In the genomic region with DNA sequence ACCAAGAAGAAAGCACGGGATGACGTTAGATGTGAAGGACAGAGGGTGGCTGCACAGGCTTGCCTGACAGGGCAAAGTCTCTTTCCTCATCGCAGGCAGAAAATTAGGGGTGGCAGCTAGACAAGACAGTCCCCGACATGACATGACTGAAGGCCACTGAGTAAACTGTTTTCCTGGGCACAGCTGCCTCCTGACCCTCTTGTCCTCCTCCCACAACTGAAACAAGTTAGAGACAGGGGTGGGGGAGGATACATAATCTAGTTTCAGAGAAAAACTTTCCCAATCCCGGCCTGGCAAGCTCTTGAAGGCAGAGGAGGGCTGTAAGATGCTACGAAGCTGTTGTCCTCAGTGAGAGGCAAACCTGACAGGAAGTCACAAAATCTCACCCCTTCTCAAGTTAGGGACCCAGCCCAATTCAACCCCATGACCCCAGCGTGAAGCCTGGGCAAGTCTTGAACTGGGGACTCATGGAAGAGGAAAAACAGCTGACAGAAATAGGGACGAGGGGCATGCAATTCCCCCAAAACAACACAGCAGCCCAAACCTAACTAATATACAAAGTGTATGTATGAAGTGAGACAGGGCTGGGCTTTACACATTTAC, we compare ENCODE assay signal across 8 mouse cellular contexts. TPM values are rescaled to one million over a fixed set of nuclear protein-coding genes. Genes with fewer than 3 reads are reported as not detected.
DNase-seq lines count a peak whose midpoint lies in the region; ATAC-seq lines count a peak whose summit lies in the region.

No protein-coding gene starts in this region.

- H3K4me3 ChIP-seq in heart, embryonic 11.5 days (ENCODE audit: low read depth, low read length): peak overlapping the region; percentile 72
- H3K4me3 ChIP-seq in embryonic facial prominence, embryonic 12.5 days: peak overlapping the region; percentile 85
- peak overlapping the region; percentile 75 for H3K4me3 ChIP-seq in intestine, embryonic 14.5 days (ENCODE audit: low read depth, low read length)
- H3K4me3 ChIP-seq in midbrain, embryonic 15.5 days: peak overlapping the region; percentile 91

- H3K4me2 ChIP-seq in heart, embryonic 11.5 days: peak overlapping the region; percentile 97
- peak overlapping the region; percentile 81 for H3K4me2 ChIP-seq in embryonic facial prominence, embryonic 12.5 days (replicated peaks)
- peak overlapping the region; percentile 64 for H3K4me2 ChIP-seq in intestine, embryonic 14.5 days (ENCODE audit: low read length)
- peak overlapping the region; percentile 96 for H3K4me2 ChIP-seq in midbrain, embryonic 15.5 days

- H3K27me3 ChIP-seq in heart, embryonic 11.5 days (ENCODE audit: control insufficient read depth, insufficient read depth, low read length): no peaks in the 10 kb centered on the region
- H3K27me3 ChIP-seq in embryonic facial prominence, embryonic 12.5 days: no peaks in the 10 kb centered on the region
- no peaks in the 10 kb centered on the region for H3K27me3 ChIP-seq in intestine, embryonic 14.5 days (replicated peaks; ENCODE audit: control insufficient read depth, insufficient read depth, low read length)
- no peaks in the 10 kb centered on the region for H3K27me3 ChIP-seq in midbrain, embryonic 15.5 days (replicated peaks)

- H3K9ac ChIP-seq in heart, embryonic 11.5 days (ENCODE audit: low read depth, low read length): peak overlapping the region; percentile 76
- peak overlapping the region; percentile 90 for H3K9ac ChIP-seq in embryonic facial prominence, embryonic 12.5 days
- H3K9ac ChIP-seq in intestine, embryonic 14.5 days (ENCODE audit: low read length): peak overlapping the region; percentile 84
- H3K9ac ChIP-seq in midbrain, embryonic 15.5 days: peak overlapping the region; percentile 96

- DNase-seq in heart, postnatal 36 days: no peak
- no peak for DNase-seq in intestine, embryonic 14.5 days (ENCODE audit: low spot score)
- DNase-seq in left cerebral cortex, adult 9 months (ENCODE audit: low spot score in 2 of 2): no peak
- no peak for DNase-seq in gastrocnemius, postnatal 4 days (ENCODE audit: low spot score in 2 of 2)
- no peak for DNase-seq in testis, postnatal 10 days (ENCODE audit: low spot score)

- H3K9me3 ChIP-seq in heart, embryonic 11.5 days (replicated peaks; ENCODE audit: control insufficient read depth, low read length): no peaks in the 10 kb centered on the region
- no peaks in the 10 kb centered on the region for H3K9me3 ChIP-seq in embryonic facial prominence, embryonic 12.5 days
- H3K9me3 ChIP-seq in intestine, embryonic 14.5 days (ENCODE audit: control insufficient read depth, low read length): no peaks in the 10 kb centered on the region
- no peaks in the 10 kb centered on the region for H3K9me3 ChIP-seq in midbrain, embryonic 15.5 days

- intact Hi-C loops in heart, postnatal 36 days (cut with DNase I): no loop called here

- peaks cover 53% of the 10 kb centered on the region for H3K4me1 ChIP-seq in heart, embryonic 11.5 days (ENCODE audit: control insufficient read depth, insufficient read depth, low read length)
- H3K4me1 ChIP-seq in embryonic facial prominence, embryonic 12.5 days: peaks cover 58% of the 10 kb centered on the region
- H3K4me1 ChIP-seq in intestine, embryonic 14.5 days (replicated peaks; ENCODE audit: control insufficient read depth, insufficient read depth, low read length): peaks cover 56% of the 10 kb centered on the region
- peaks cover 65% of the 10 kb centered on the region for H3K4me1 ChIP-seq in midbrain, embryonic 15.5 days

- H3K27ac ChIP-seq in heart, embryonic 11.5 days (ENCODE audit: low read depth, low read length): no peak overlapping the region
- H3K27ac ChIP-seq in embryonic facial prominence, embryonic 12.5 days: peak overlapping the region; percentile 98
- peak overlapping the region; percentile 97; the same call in 1 of the 2 replicates for H3K27ac ChIP-seq in intestine, embryonic 14.5 days (ENCODE audit: low read depth)
- H3K27ac ChIP-seq in midbrain, embryonic 15.5 days: peak overlapping the region; percentile 88; the same call in 1 of the 2 replicates

- WGBS in heart, embryonic 11.5 days (ENCODE audit: insufficient replicate concordance): 27% methylated on average over 8 of the region's 8 CpGs
- WGBS in embryonic facial prominence, embryonic 12.5 days: 19% methylated on average over 8 of the region's 8 CpGs
- 31% methylated on average over 8 of the region's 8 CpGs for WGBS in intestine, embryonic 14.5 days
- 20% methylated on average over 8 of the region's 8 CpGs for WGBS in midbrain, embryonic 15.5 days

- H3K36me3 ChIP-seq in heart, embryonic 11.5 days (ENCODE audit: control insufficient read depth, insufficient read depth, low read length): no peaks in the 10 kb centered on the region
- H3K36me3 ChIP-seq in embryonic facial prominence, embryonic 12.5 days: no peaks in the 10 kb centered on the region; the same call in 1 of the 2 replicates
- H3K36me3 ChIP-seq in intestine, embryonic 14.5 days (ENCODE audit: control insufficient read depth, insufficient read depth, low read length): 0 out of 2 replicates have a peak, but pooled peaks cover 4% of the 10 kb centered on the region
- H3K36me3 ChIP-seq in midbrain, embryonic 15.5 days (replicated peaks): no peaks in the 10 kb centered on the region

- ATAC-seq in heart, embryonic 11.5 days (replicated peaks; ENCODE audit: insufficient number of reproducible peaks, low FRiP score, low TSS enrichment): no peak
- no peak for ATAC-seq in embryonic facial prominence, embryonic 12.5 days (ENCODE audit: insufficient number of reproducible peaks, insufficient read depth, low FRiP score, low TSS enrichment)
- ATAC-seq in intestine, embryonic 14.5 days (replicated peaks; ENCODE audit: low FRiP score, low TSS enrichment, low read depth): no peak
- no peak for ATAC-seq in midbrain, embryonic 15.5 days (replicated peaks)

RNA-seq across cellular contexts. Expression of a gene that starts 1.7 kb away (rescaled TPM):
- polyA plus RNA-seq in heart, embryonic 11.5 days (2014; fragmentation: Nextera tagmentation; extraction: Ambion mirVana): 32.8 and 34.6 TPM in 2 replicates
- total RNA-seq in heart, postnatal 36 days (2021): 10 to 100 TPM; 73.4 to 88.6 TPM
- polyA plus RNA-seq in embryonic facial prominence, embryonic 12.5 days (2016; fragmentation: Nextera tagmentation; extraction: Ambion mirVana): 115 TPM in 2 replicates
- polyA plus RNA-seq in intestine, embryonic 14.5 days (2014; fragmentation: Nextera tagmentation; extraction: Ambion mirVana): 92.1 and 96.6 TPM in 2 replicates
- polyA plus RNA-seq in midbrain, embryonic 15.5 days (2015; fragmentation: Nextera tagmentation; extraction: Ambion mirVana): 117 and 119 TPM in 2 replicates
- 100 to 1,000 TPM; 184 to 193 TPM for total RNA-seq in gastrocnemius, postnatal 4 days (2021)

RNA-seq across cellular contexts. Expression of a gene that starts 23.6 kb away (rescaled TPM):
- polyA plus RNA-seq in heart, embryonic 11.5 days (2014; fragmentation: Nextera tagmentation; extraction: Ambion mirVana): 21.0 and 27.1 TPM in 2 replicates
- total RNA-seq in heart, postnatal 36 days (2021): 10 to 100 TPM; 42.3 to 46.0 TPM
- polyA plus RNA-seq in embryonic facial prominence, embryonic 12.5 days (2016; fragmentation: Nextera tagmentation; extraction: Ambion mirVana): 13.0 and 13.3 TPM in 2 replicates
- polyA plus RNA-seq in intestine, embryonic 14.5 days (2014; fragmentation: Nextera tagmentation; extraction: Ambion mirVana): 28.5 and 29.4 TPM in 2 replicates
- 5.8 and 5.9 TPM in 2 replicates for polyA plus RNA-seq in midbrain, embryonic 15.5 days (2015; fragmentation: Nextera tagmentation; extraction: Ambion mirVana)
- total RNA-seq in gastrocnemius, postnatal 4 days (2021): 10 to 100 TPM; 25.9 to 27.0 TPM

RNA-seq across cellular contexts. Expression of a gene that starts 47.5 kb away (rescaled TPM):
- polyA plus RNA-seq in heart, embryonic 11.5 days (2014; fragmentation: Nextera tagmentation; extraction: Ambion mirVana): 6.7 and 8.4 TPM in 2 replicates
- total RNA-seq in heart, postnatal 36 days (2021): 1 to 10 TPM; 2.7 to 4.5 TPM
- 9.0 and 11.9 TPM in 2 replicates for polyA plus RNA-seq in embryonic facial prominence, embryonic 12.5 days (2016; fragmentation: Nextera tagmentation; extraction: Ambion mirVana)
- polyA plus RNA-seq in intestine, embryonic 14.5 days (2014; fragmentation: Nextera tagmentation; extraction: Ambion mirVana): 8.8 and 8.9 TPM in 2 replicates
- polyA plus RNA-seq in midbrain, embryonic 15.5 days (2015; fragmentation: Nextera tagmentation; extraction: Ambion mirVana): 3.3 and 3.7 TPM in 2 replicates
- total RNA-seq in gastrocnemius, postnatal 4 days (2021): 1 to 10 TPM; 6.0 to 7.3 TPM

RNA-seq across cellular contexts. Expression of a gene that starts 49.1 kb away (rescaled TPM):
- 7.9 and 10.1 TPM in 2 replicates for polyA plus RNA-seq in heart, embryonic 11.5 days (2014; fragmentation: Nextera tagmentation; extraction: Ambion mirVana)
- total RNA-seq in heart, postnatal 36 days (2021): 1 to 10 TPM; 5.7 to 8.4 TPM
- 18.8 and 19.5 TPM in 2 replicates for polyA plus RNA-seq in embryonic facial prominence, embryonic 12.5 days (2016; fragmentation: Nextera tagmentation; extraction: Ambion mirVana)
- polyA plus RNA-seq in intestine, embryonic 14.5 days (2014; fragmentation: Nextera tagmentation; extraction: Ambion mirVana): 7.4 and 7.5 TPM in 2 replicates
- polyA plus RNA-seq in midbrain, embryonic 15.5 days (2015; fragmentation: Nextera tagmentation; extraction: Ambion mirVana): 1.9 and 2.6 TPM in 2 replicates
- 10 to 100 TPM; 14.5 to 14.8 TPM for total RNA-seq in gastrocnemius, postnatal 4 days (2021)
